Mouse (Mus musculus) left cerebral cortex, postnatal 4 days (tissue): ENCODE results near the gene Tmem132c. TPM values are rescaled to one million over a fixed set of nuclear protein-coding genes. Genes with fewer than 3 reads are reported as not detected.

Experiments used
- DNase-seq: peaks from one replicate; pipeline ENCODE4 v3.0.0-alpha.2; 2022
- intact Hi-C: fragments of 180-260 bp; cut with DNase I; formaldehyde crosslinking; loops from one replicate; pipeline ENCODE4 v1.15.1; 2025
- total RNA-seq, 2 experiments: library from RNA; stranded (reverse); gene quantifications; 2 replicates each; pipeline ENCODE4 v1.2.3; 2021

Tmem132c gene
- total RNA-seq, 2 experiments from 2014 or later: 10.4 to 11.6 TPM

GRCm38 (mm10) chr5:127482342-127482741, 240.7 kb downstream of the Tmem132c start:
- DNase-seq: no peak
- intact Hi-C loops: loop anchor here (10.0 kb wide), 1 partner anchor 238 kb away; the partner anchor contains the start of gene Tmem132c

- intact Hi-C loops: loop anchor here (10.0 kb wide), 1 partner anchor 239 kb away; the partner anchor contains the start of gene Tmem132c
- DNase-seq: no peak
These were observed 242.5 kb downstream of the Tmem132c start for GRCm38 (mm10) chr5:127483955-127484659.

- intact Hi-C loops: loop anchor here (10.0 kb wide), 1 partner anchor 240 kb away; the partner anchor contains the start of gene Tmem132c
- no peak for DNase-seq
These were observed 243.3 kb downstream of the Tmem132c start for GRCm38 (mm10) chr5:127484813-127485486.

GRCm38 (mm10) chr5:127487190-127487589, 245.6 kb downstream of the Tmem132c start:
- intact Hi-C loops: loop anchor here (10.0 kb wide), 1 partner anchor 242 kb away; the partner anchor contains the start of gene Tmem132c
- DNase-seq: no peak

- DNase-seq: no peak
- intact Hi-C loops: loop anchor here (10.0 kb wide), 1 partner anchor 244 kb away; the partner anchor contains the start of gene Tmem132c
These were observed 247.1 kb downstream of the Tmem132c start for GRCm38 (mm10) chr5:127488666-127489065.

- intact Hi-C loops: no loop called here
- no peak for DNase-seq
These were observed 250.1 kb downstream of the Tmem132c start for GRCm38 (mm10) chr5:127491724-127492123.

GRCm38 (mm10) chr5:127496895-127497294, 255.3 kb downstream of the Tmem132c start:
- DNase-seq: no peak
- intact Hi-C loops: no loop called here

GRCm38 (mm10) chr5:127499151-127499827, 257.7 kb downstream of the Tmem132c start:
- no peak for DNase-seq
- intact Hi-C loops: no loop called here

GRCm38 (mm10) chr5:127502838-127503237, 261.2 kb downstream of the Tmem132c start:
- no peak for DNase-seq

GRCm38 (mm10) chr5:127505697-127506096, 264.1 kb downstream of the Tmem132c start:
- intact Hi-C loops: no loop called here
- no peak for DNase-seq

More at GRCm38 (mm10) chr5:127502838-127503237, 261.2 kb downstream of the Tmem132c start:
- intact Hi-C loops: no loop called here

- intact Hi-C loops: no loop called here
- DNase-seq: no peak
These were observed 270.0 kb downstream of the Tmem132c start for GRCm38 (mm10) chr5:127511653-127512052.

GRCm38 (mm10) chr5:127515960-127516359, 274.4 kb downstream of the Tmem132c start:
- intact Hi-C loops: no loop called here
- DNase-seq: no peak

GRCm38 (mm10) chr5:127522744-127523476, 281.3 kb downstream of the Tmem132c start:
- intact Hi-C loops: no loop called here
- DNase-seq: peak; percentile 66

GRCm38 (mm10) chr5:127527344-127527974, 285.9 kb downstream of the Tmem132c start:
- no peak for DNase-seq
- intact Hi-C loops: no loop called here

GRCm38 (mm10) chr5:127537508-127537907, 295.9 kb downstream of the Tmem132c start:
- intact Hi-C loops: no loop called here
- no peak for DNase-seq

GRCm38 (mm10) chr5:127546585-127546991, 305.0 kb downstream of the Tmem132c start:
- intact Hi-C loops: no loop called here
- DNase-seq: peak; percentile 74

- intact Hi-C loops: no loop called here
- DNase-seq: peak; percentile 33
These were observed 306.5 kb downstream of the Tmem132c start for GRCm38 (mm10) chr5:127548136-127548535.

GRCm38 (mm10) chr5:127561086-127561485, 319.5 kb downstream of the Tmem132c start:
- DNase-seq: no peak
- intact Hi-C loops: no loop called here

GRCm38 (mm10) chr5:127567165-127567741, 325.6 kb downstream of the Tmem132c start:
- no peak for DNase-seq

GRCm38 (mm10) chr5:127577419-127577818, 335.8 kb downstream of the Tmem132c start:
- intact Hi-C loops: no loop called here
- peak; percentile 30 for DNase-seq

More at GRCm38 (mm10) chr5:127567165-127567741, 325.6 kb downstream of the Tmem132c start:
- intact Hi-C loops: no loop called here
